Mouse (Mus musculus) c-Kit-positive CD71-negative TER-119-negative erythroid progenitor cells, embryonic 14.5 days (primary cell): ENCODE data around the gene Cmas.

Experiments used
- DNase-seq: peaks from one replicate; pipeline ENCODE4 v3.0.0-alpha.2; 2013; ENCODE audit warnings: low read depth

The Cmas gene

DNA sequence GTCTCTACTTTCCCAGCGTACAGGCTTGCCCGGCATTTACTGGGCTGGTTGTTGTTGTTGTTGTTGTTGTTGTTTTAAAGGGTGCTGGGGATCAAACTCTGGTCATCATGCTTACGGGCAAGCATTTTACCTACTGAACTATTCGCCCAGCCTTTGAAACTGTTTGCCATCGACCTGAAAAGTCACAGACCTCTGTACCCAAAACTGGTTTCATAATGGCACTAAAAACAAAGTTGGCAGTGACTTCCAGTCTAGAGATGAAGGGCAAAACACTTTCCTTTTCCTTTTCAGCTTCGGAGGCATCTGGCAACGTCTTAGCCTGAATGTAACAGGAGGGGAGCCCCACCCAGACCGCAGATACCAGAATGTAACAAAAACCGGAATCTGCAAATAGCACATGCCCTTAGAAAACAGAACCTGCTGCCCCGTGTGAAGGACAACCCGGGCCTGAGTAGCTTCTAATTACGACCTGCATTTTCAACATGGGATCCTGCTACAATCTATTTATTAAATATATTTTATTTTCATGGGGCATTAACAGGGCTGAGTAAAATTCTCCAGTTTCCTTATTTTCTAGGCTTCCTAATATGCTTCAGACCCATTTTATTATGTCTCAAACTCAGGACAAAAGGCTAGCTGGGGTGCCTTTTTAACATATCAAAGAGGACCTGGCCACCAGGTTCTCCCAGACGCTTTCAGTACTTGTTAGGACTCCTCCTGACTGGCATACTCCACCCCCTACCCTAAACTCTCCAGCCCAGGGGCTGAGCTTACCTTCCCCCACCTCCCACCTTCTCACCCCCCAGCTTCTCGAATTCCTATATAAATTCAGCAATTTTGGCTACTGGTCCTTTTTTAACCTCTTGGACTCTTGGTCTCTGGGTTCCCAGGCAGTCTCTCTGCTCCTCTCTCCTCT, 3.9 kb upstream of the Cmas start:
- no peak for DNase-seq

DNA sequence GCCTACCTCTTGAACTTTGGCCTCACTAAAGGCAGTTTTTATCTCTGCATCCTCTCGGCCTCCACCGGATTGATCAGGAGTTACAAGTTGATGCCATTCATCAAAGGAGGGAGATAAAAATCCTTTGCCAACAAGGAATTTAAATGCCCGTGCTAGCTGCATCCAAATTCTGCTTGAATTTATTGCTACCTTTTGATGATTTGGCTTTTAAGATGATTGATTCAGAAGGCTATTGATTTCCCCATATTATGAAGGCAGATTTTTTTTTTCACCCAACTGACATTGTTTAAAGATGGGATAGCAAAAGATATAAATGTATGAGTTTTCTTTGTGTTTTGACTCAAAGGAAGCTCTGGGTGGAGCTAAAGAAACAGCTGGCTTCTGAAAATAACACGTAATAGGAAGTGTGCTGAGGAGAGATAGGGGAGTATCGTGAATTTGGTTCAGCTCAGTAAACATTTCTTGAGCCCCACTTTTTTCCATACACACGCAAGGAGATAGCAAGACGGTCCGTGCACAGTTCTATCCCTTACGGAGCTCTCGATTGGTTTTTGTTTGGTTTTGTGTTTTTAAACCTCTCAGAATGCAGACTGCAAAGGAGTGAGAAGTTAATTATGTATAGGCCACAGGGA, 964 bp downstream of the Cmas start:
- DNase-seq = no peak

DNA sequence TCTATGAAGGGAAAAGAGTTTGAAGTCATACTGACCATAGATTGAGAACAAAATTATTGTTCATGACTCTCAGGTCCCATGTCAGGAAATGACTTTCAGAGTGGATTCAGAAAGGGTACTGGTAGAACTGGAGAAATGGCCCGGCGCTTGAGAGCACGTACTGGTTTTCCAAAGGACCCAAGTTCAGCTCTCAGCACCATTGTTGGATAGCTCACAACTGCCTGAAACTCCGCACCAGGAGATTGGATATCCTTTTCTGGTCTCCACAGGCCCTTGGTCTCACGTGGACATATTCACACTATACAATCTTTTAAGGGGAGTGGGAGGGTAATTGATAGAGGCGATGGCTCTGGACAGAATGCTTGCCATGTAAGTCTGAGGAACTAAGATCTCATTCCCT, 1.5 kb downstream of the Cmas start:
- DNase-seq = no peak

DNA sequence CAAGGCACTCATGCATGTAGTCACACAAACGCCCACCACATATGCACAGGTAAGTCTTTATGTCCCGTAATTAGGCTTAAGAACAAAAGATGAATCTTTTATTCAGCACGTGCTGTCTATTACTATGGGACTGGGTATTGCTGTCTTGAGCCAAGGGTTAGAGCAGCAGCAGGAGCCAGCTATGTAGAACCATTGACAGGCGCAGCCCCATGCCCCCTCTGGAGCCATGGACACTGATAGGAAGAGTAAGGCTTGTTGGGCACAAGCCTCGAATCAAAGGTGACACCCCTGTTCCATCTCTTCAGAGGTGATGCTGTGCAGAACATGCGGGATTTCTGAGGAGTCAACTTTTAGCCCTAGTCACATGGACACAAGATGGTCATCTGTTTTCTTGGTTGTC, 2.1 kb downstream of the Cmas start:
- DNase-seq = no peak

DNA sequence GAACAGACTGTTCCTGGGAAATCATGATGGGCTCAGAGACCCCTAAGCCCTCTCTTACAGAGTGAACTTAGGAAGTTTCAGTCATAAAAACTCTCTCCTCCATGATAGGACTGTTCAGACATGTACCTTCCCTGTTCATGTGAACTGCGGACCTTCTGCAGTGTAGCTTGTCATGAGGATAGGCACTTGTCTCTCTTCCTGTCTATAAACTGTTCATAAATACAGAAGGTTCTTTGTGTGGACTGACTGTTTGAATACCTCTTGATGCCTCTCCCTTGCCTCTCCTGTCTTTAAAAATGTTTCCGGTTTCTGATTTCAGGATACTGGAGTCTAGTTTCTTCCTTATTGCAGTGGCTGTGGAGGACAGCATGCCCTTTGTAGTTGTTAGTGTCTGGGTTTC, 3.1 kb downstream of the Cmas start:
- DNase-seq = no peak

DNA sequence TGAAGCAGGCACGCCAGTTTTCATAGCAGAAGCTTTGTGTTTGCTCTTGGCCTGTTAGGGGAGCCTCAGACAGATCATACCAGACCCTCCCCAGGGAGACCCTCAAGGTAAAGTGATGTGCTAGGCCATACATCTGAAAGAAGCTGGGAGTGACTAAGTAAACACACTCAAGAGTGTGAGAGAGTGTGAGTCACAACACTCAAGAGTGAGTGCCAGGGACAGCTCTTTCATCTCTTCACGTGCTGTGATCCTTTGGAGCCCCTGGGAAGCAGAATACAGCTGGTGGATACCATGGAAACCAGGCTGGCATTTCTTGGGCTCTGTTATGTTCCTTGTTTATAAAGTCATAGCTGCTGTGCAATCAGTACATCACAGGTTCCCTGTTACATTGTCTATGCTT, 8.4 kb downstream of the Cmas start:
- no peak for DNase-seq

DNA sequence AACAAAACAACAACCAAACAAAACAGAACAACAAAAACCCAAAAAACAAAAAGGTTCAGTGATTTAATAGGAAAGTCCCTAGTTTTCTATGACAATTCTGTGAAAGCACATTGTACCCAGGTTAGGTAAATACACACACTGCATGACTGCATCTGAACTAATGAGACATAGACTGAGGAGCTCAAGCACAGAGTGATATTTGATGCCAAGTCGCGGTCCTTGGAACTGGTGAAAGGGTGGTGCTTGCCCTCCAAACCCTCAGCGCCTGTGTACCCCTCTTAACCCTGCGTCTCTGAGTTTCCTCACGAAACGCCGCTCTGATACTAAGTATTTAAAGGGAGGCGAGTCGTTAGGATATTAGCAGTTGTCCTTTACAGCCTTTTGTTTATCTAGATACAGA, 10.8 kb downstream of the Cmas start:
- no peak for DNase-seq

DNA sequence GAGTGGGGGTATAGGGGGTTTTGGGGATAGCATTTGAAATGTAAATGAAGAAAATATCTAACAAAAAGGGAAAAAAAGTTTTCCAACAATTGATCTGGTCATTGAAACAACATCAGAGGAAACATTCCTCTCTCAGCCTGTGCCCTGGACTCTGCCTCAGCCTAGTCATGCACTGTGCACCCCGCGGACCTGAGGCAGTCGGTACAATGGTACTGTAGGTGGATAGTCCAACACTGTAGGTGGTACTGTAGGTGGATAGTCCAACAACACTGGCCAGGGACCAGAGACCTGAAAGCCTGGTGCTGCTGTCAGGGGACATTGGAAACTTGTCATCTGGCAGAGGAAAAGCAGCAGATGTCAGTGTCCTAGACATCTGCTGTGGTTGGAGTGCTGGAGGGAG, 13.4 kb downstream of the Cmas start:
- no peak for DNase-seq

DNA sequence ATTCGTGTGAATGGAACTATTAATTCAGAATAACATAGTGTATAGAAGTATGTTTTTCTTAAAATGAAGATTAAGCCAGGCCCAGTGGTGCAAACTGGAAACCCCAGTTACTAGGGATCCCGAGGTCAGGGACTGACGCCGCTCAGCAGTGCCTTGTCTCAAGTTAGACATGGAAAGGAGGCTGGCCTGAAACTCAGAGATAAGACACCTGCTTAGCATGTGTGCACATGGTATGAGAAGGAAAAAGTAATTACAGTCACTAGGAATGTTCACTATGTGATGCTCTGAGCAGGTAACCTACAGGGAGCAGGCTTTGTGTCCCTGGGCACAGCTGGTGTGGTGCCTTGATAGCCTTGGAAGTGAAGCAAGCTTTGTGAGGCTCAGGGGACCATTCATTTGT, 15.2 kb downstream of the Cmas start:
- DNase-seq = no peak

DNA sequence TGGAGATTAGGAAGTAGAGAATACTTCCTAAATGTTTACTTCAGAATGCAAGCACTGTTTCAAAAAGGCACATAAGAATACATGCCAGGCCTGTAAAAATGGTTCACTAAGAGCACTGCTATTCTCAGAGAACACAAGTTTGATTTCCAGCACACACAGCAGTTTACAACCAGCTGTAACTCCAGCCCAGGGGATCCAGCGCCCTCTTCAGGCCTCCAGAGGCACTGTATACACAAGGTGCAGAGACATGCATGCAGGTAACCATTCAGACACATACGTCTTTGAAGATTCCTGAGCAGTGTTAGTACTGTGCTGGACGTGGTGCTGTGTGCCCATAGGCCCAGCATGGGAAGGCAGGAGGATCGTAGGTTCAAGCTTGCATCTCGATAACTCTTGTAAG, 17.1 kb downstream of the Cmas start:
- no peak for DNase-seq

DNA sequence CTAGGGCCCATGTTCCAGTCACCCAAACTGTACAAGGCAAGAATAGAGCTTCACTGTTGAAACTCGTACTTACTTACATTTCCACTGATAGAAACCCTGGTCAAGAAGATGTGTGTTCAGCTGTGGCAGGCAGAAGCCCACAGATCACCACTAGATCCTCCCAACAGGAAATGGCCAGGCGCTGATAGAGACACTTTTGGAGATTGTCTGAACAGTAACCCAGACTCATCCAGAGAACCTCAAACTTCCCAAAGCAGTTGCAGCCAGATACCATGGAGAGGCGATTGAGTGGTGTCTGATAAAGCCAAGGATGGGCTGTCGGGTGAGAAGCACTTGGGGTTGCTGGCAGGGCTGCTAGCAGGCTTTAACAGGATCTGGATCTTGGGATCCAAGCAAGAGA, 20.4 kb downstream of the Cmas start:
- no peak for DNase-seq

DNA sequence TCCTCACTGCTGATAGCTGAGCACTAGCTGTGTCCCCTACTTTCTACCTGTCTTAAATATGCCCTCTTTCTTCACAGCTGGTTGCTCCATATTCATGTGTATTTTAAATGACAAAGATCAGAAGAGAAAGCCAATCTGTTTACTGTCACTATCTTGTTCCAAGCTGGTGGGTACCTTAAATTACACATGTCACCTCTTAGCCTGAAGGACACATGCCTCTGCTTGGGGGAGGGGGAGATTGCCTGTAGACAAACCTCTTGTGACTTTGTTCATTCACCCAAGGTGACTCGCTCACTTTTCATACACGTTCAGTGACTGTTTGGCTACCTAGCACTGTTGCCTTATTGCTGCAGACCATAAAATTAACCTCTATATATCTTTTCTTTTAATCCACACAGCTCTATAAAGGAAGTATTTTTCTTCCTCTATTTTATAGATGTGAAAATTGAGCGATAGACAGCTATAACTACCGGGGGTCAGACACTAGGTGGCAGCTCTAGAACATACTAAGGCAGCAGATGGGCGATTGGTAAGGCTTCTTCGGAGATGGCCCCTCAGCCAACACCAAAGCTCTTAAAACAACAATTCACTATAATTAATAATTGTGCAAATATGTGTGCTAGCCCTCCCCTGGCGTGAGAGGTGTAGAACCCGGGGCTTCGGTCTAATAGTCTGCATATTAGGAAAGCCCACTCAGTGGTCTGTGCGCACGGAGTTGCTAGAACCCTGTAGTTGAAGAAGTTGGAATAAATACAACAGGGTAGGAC, 22.7 kb downstream of the Cmas start:
- DNase-seq = no peak

DNA sequence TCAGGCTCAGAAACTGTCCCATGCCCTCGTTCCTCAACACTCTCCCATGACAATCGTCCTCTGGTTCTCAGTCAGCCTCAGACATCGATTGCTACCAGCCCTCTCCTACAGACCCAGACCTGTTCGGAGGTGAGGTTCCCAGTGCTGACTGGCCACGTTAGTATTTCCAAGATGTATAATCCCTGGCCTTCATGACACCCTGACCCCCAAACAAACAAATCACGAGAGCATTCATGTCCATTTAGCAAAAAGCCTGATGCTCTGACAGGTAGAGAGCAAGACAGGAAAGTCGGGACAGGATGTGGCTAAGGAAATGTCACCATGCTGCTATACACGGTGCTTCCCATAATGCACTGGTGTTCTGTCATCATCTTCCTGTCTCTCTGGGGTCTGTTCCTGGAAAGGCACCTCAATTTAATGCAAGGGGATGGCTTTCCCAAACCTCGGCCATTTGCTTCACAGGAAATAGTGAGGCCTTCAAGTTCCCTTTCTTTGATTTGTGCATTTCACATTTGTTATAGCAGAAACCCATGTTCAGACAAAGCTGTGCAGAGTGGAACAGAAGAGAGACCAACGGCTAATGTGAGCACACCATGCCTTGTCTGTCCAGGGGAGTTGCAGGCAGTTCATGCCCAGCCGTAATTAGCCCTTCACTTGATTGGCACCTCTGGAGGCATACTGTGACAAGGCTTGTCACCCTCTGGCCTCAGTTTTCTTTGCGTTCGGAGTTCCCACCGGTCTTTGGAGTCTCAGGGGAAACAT, 23.5 kb downstream of the Cmas start:
- no peak for DNase-seq

DNA sequence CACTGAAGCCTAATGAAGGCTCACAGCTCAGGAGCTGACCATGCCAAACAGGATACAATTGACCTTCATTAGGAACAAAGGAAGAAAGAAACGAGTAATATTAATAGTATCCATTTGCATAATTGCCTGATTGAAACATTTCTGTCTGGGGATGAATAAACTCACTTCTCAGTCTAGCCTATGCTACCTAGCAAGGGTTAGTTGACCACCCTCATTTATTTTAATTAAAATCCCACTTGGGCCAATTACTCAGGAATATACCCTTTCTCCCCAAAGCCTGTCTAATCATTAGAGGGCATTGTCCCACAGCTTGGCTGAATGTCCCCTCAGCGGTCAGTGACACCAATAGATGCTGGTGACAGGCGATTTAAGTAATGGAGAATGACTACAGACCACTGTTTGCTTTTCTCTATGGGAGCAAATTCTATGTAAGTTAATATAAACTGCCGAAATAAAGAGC, 24.1 kb downstream of the Cmas start:
- DNase-seq = no peak

DNA sequence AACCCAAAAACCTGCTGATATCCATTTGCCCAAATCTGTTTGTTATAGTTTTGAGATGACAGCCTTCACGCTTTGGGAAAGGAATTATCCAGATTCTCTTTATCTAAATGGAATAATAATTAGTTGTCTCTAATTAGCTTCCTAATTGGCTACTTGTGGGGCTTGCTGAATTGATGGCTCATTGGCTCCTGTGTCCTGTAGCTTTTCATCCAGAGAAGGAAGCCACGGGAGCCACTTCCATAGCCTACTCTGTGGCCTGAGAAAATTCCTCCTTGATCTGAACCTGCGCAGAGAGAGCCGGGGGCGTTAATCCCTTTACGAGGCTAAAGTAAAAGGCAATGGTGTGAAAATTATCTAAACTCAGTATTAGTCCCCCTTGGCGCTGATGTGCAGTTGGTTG, 24.8 kb downstream of the Cmas start:
- DNase-seq = no peak

DNA sequence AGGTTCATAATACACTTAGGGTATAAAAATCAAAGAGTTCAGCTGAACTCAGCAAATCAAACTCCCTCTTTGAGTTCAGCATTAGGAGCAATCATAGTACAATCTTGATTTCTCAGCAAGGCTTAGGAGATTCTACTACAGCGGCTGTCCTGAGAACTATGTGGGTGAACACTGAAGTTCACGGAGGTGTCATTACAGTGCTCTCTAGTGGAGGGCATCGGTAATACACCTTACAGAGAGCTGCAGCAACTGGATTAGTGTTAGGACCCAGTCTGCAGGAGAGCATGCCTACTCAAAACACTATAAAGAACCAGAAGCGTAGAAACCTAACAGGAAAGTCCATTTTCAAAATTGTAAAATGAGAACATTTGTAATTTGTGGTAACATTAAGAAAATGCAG, 28.9 kb downstream of the Cmas start:
- peak; percentile 64 for DNase-seq

DNA sequence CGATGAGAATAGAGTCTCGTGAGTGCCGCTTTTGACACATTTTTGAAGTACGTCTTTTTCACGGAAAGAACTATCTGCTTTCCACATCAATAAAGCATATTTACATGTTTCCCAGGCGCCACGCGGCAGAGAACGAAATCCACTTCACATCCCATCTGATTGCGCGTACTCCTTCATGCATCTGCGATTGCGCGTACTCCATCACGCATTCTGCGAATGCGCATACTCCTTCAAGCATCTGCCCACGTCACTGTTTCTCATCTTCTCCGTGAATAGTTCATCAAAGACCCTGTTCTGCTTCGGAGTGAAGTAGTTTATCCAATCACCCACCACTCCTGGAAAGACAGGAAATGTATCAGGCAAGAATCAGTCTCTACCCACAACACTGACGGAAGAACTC, 29.6 kb downstream of the Cmas start:
- DNase-seq = no peak

DNA sequence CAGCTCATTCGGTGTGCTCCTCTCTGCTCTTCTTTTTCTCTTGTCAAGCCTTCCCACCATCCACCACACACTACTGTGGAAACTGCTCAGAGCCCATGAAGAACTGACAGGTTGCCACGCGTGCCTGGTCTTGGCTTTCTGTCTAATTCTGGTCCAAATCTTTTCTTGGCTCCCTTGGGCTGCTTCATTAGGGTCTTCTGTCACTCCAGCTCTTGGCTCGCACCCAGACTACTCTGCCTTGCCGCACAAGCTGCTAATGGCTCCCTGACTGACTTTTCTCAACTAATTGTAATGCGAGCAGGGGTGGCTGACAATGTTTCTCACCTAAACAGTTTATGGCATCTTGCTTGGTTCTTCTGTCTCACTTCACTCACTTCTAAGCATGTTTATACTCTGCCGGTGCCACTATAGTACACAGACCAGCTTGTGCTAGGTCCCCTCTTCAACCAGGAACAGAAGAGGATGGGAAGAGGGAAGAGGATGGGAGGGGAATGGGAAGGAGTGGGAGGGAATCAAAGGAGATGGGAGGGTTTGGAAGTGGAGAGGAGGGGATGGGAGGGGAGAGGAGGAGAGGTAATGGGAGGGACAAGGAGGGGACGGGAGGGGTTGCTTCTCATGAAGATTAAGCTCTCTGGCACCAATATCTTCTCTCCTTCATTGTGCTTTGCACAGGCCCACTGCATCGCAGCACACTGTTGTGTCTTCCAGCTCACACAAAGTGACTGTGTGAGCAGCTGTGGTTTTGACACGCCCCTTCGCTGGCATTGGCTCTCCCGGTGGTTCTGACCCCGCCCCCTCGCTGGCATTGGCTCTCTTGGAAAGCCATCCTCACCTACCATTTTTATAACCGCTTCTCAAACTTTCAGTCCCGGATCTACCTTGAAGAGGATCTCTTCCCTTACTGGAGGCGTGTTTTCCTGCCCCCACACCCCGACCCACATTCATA, 31.8 kb downstream of the Cmas start:
- DNase-seq = no peak

DNA sequence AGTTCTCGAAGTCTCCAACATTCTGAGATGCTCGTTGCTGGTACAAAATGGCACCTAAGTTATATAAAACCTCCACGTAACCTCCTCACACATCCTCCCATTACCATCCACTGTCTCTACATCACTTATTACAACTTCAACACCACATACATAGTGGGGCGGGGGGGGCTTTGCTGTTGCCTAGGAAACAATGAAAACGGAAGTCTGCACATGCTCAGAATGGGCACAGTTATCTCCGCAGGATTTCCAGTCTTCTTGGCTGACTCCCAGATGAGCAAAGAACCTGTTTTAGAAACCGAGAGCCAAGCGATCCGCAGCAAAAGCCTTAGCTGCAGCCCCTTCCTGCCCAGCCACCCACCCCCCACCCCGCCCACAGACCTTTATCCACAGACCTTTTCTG, 33.2 kb downstream of the Cmas start:
- no peak for DNase-seq

DNA sequence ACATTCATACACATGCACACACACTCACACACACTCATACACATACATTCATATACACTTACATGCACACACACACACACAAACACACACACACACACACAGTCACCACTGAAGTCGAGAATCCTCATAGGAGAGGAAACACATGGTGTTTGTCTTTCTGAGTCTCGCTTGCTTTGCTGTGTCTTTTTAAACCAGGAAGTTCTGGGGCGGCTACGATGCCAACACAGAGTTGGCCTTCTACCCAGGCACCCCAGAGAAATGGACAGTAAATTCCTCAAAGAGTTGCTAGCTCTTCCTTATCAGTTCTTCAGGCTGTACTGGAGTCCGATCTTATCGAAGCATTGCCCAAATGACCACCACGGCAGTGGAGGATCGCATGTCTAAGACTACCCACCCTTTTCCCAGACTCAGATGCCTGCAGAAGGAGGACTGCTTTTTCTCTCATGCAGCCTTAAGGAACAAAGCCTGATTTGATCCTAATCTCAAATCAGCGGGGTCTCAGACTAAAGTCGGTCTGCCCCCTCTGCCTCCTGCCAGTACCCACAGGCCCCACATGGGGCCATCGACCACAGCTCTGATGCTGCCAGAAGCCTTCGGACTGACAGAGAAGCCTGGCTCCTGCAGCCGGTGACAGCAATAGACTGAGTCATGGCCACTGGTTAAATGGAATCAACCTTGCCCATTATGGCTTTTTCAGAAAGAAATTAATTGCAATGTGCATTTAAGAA, 35.9 kb downstream of the Cmas start:
- no peak for DNase-seq
